Mouse (Mus musculus) midbrain, embryonic 11.5 days (tissue): ENCODE measurements around the gene Aspn. TPM values are rescaled to one million over a fixed set of nuclear protein-coding genes. Genes with fewer than 3 reads are reported as not detected.

Source experiments
- ATAC-seq: fragments of 200-750 bp; cut with Nextera tagmentation; 2 replicates; pipeline ENCODE4 v1.8.0; 2017; ENCODE audit warnings: moderate TSS enrichment, moderate library complexity; ENCODE audit not compliant: low FRiP score
- DNase-seq: peaks from one replicate; pipeline ENCODE4 v3.0.0; 2015; ENCODE audit warnings: low spot score; ENCODE audit errors: missing footprints
- H3K27ac ChIP-seq: fragments of 300-500 bp; sonication (generic); 2 replicates; pipeline ENCODE4 v1.5.1; 2014; ENCODE audit warnings: low read depth, low read length
- H3K27me3 ChIP-seq: fragments of 300-500 bp; sonication (generic); 2 replicates; pipeline ENCODE4 v1.6.1; 2014; ENCODE audit warnings: mild to moderate bottlenecking, low read length, moderate library complexity, mixed read lengths; ENCODE audit not compliant: control insufficient read depth, insufficient read depth
- H3K36me3 ChIP-seq: fragments of 300-500 bp; sonication (generic); 2 replicates; pipeline ENCODE4 v1.6.1; 2014; ENCODE audit warnings: mild to moderate bottlenecking, low read length, moderate library complexity, mixed read lengths; ENCODE audit not compliant: control insufficient read depth, insufficient read depth
- H3K4me1 ChIP-seq: fragments of 300-500 bp; sonication (generic); 2 replicates; pipeline ENCODE4 v1.6.1; 2014; ENCODE audit warnings: low read length; ENCODE audit not compliant: control insufficient read depth, insufficient read depth
- H3K4me2 ChIP-seq: fragments of 300-500 bp; sonication (generic); 2 replicates; pipeline ENCODE4 v1.6.1; 2014; ENCODE audit warnings: mild to moderate bottlenecking, moderate library complexity
- H3K4me3 ChIP-seq: fragments of 300-500 bp; sonication (generic); 2 replicates; pipeline ENCODE4 v1.5.1; 2014; ENCODE audit warnings: low read depth, low read length
- H3K9ac ChIP-seq: fragments of 300-500 bp; sonication (generic); 2 replicates; pipeline ENCODE4 v1.6.1; 2014; ENCODE audit warnings: low read length
- H3K9me3 ChIP-seq: fragments of 300-500 bp; sonication (generic); 2 replicates; pipeline ENCODE4 v1.6.1; 2016; ENCODE audit warnings: low read length; ENCODE audit not compliant: control insufficient read depth
- WGBS: fragments of 180-500 bp; shearing (Covaris S2); extraction: QIAGEN DNeasy Blood & Tissue Kit; methylation state at CpG from one replicate; pipeline ENCODE4 v1.1.7; 2014; 5-methylcytosine and 5-hydroxymethylcytosine counted together
- polyA plus RNA-seq: library from polyadenylated mRNA; unstranded; fragments of >200 nt; fragmentation: Nextera tagmentation; extraction: Ambion mirVana; gene quantifications from 2 replicates; pipeline ENCODE4 v1.2.1, GENCODE M21; 2014

Aspn gene
- polyA plus RNA-seq, 1 experiment from 2014 or later: 0.05 TPM

DNA sequence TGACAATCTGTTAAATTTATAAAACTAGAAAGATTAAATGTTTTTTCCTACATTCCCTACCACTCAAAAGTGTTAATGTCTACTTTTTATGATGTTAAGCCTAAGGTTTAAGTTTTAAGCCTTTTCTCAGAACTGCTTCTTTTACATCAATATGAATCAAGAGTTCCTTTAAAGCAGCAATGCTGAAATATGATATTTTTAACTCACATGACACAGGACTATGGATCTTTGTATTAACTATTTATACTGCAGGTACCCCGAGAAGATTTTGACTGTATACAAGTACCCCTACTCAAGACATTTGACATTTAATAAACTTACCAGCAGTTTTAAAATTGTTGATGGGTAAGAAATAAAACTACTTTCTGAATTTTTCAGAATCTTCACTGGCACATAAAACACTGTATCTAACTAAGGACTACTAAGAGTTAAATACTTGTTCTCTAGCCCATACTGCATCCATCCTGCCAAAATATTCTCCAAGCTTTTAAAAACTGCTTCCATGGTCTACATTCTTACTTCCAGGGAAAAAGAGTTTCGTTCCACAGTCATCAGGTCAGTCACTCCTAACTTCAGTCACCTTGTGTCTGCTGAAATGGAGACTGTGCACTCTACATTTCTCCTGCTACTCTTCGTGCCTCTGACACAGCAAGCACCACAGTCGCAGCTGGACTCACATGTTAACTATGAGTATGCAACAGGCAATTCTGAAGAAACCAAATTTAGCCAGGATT is 64.5 kb downstream of the Aspn start:
- no peak overlapping the region for H3K9ac ChIP-seq
- no peaks in the 10 kb centered on the region for H3K36me3 ChIP-seq
- H3K4me3 ChIP-seq: no peak overlapping the region
- 83% methylated on average over 4 of the region's 4 CpGs for WGBS
- H3K4me1 ChIP-seq: no peaks in the 10 kb centered on the region
- H3K27ac ChIP-seq: no peak overlapping the region
- H3K4me2 ChIP-seq: no peak overlapping the region
- H3K9me3 ChIP-seq: no peaks in the 10 kb centered on the region
- ATAC-seq: no peak
- no peaks in the 10 kb centered on the region for H3K27me3 ChIP-seq
- DNase-seq: no peak

DNA sequence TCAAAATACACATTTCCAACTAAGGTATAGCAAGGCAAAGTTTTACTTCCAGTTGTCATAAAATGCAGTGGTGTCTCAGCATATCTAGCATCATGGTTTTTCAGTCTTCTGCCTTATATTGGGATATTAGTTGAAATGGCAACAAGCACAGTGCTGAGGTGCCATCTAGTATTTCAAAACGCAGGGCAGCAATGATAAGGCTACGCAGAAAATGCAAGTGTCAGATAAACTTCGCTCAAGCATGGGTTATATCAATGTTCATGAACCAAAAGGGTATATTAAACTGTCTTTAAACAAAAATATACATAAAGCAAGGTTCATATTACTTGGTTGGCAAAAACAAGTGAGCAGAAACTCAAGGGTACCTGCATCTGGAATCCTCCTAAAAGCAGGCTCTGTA is 72.8 kb downstream of the Aspn start:
- 95% methylated on average over 3 of the region's 3 CpGs for WGBS
- no peak for DNase-seq
- Histone ChIP-seq H3K4me3 (no peak overlapping the region), H3K4me1 (no peaks in the 10 kb centered on the region), H3K9ac (no peak overlapping the region), H3K27me3 (no peaks in the 10 kb centered on the region), H3K36me3 (no peaks in the 10 kb centered on the region), H3K4me2 (no peak overlapping the region), H3K9me3 (no peaks in the 10 kb centered on the region), H3K27ac (no peak overlapping the region)
- no peak for ATAC-seq

Other genes starting within 250 kb of the Aspn start
- 0.74 and 0.77 TPM in 2 replicates for gene Fgd3, start 224.1 kb upstream of the Aspn start, polyA plus RNA-seq
- 24.8 and 25.3 TPM in 2 replicates for gene Bicd2, start 202.9 kb upstream of the Aspn start, polyA plus RNA-seq
- 13.7 and 18.3 TPM in 2 replicates for gene Ippk, start 123.2 kb upstream of the Aspn start, polyA plus RNA-seq
- 0.61 and 0.62 TPM in 2 replicates for gene Tes3-ps, start 51.1 kb upstream of the Aspn start, polyA plus RNA-seq
- 0.55 and 1.2 TPM in 2 replicates for gene Ecm2, start 39.6 kb upstream of the Aspn start, polyA plus RNA-seq
- gene Omd, start 38.0 kb downstream of the Aspn start, polyA plus RNA-seq: 0.32 and 0.38 TPM in 2 replicates
- gene Ogn, start 63.6 kb downstream of the Aspn start, polyA plus RNA-seq: 10.2 and 12.4 TPM in 2 replicates
- 40.7 and 45.1 TPM in 2 replicates for gene Cenpp, start 108.3 kb downstream of the Aspn start, polyA plus RNA-seq
- 24.0 and 24.1 TPM in 2 replicates for gene Nol8, start 108.6 kb downstream of the Aspn start, polyA plus RNA-seq
- gene Iars, start 137.7 kb downstream of the Aspn start, polyA plus RNA-seq: 109 and 111 TPM in 2 replicates